Mouse (Mus musculus): ENCODE measurements around the gene Cnih4.

Cnih4 gene

DNA sequence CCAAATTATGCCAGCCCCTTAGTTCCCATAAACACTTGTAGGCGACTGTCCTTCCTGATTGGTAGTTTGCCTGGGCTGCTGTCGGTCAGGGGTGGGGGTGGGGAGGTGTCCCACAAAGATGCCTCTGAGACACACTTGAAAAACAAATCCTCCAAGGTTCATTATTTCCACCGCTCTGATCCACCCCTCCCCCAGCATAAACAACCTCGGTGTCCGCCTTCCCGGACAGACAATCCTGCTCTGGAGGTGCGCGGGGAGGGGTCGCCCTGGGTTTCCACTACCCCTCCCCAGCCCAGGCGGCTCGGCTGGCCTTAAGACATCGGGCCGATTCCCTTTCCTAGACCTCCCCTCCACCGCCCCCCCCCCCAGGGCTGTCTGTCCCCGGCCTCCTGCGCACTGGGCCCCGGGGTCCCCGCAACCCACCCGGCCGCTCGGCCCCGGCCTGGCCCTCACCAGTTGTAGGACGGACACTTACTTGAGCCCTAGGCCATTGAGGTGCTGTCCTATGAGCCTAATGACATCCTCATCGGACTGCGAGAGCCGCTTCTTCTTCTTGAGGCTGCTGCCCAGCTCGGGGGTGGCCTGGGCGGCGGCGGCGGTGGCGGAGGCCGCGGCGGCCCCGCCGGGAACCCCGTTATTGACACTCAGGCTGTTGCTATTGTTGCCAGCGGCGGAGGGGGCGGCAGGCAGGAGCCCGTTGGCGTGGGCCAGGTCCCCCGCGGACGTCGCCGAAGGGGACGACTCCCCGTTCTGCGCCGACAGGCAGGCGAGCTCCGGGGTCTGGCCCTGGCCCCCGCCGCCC lies 66.3 kb downstream of the Cnih4 start:
- in situ Hi-C loops (cut with MboI; ENCODE audit: low sequenced_read_pairs), result no loop called here

DNA sequence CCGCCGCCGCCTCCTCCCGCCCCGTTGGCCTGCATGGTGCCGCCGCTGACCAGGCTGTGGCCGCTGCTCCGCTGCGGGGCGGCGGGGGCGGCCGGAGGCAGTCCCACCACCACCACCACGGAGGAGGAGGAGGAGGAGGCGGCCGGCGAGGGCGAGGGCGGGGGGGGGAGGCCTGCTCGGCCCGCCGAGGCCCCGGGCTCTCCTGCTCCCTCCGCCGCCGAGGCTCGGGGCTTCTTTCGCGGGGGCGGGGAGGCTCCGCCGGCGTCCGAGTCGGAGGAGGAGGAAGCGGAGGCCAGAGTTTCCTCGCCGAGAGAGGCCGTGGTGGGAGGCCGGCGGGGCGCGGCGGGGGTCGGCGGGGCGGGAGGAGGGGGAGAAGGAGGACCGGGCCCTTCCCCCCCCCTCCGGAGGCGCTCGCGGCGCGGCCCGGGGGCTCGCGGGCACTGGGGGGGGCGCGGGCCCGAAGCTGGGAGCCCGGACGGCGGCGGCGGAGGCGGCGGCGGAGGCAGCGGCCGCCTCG lies 67.0 kb downstream of the Cnih4 start:
- in situ Hi-C loops (cut with MboI; ENCODE audit: low sequenced_read_pairs), result no loop called here

DNA sequence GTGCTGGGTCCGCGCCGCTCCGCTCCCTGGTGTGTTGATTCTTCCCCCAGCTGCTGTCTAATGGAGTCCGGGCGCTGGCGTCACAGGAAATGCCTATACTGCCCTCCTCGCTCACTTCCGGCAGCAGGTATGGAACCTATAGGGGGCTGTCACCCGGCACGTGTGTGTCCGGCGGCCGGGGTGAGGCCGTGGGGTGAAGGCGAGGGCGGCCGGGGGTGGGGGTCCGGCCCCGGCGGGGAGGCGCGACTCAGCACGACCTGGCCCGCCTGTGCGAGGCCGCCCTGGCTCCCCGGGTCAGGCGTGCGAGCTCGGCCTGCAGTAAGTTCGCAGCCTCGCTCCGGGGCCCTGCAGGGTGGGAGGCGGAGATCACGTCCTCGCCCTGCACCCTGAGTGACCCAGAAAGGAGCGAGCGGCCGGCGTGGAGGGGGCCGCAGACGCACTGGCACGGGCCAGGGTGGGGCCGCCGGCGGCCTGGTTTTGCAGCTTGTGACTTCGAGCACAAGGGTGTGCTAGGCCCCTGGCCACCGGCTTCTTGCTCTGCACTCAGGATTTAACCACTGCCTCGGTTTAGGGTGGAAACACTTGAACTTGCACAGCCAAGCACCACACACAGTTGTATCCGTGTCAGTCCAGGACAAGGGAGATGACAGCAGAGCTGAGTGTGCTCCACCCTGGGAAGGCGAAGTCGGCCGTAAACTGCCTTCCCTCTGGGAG lies 67.6 kb downstream of the Cnih4 start, which contains the start of gene Wdr26:
Gene Wdr26, minus strand, starts transcription at position 82 of the 714 bp plus-strand sequence.
- in situ Hi-C loops (cut with MboI; ENCODE audit: low sequenced_read_pairs), result no loop called here

DNA sequence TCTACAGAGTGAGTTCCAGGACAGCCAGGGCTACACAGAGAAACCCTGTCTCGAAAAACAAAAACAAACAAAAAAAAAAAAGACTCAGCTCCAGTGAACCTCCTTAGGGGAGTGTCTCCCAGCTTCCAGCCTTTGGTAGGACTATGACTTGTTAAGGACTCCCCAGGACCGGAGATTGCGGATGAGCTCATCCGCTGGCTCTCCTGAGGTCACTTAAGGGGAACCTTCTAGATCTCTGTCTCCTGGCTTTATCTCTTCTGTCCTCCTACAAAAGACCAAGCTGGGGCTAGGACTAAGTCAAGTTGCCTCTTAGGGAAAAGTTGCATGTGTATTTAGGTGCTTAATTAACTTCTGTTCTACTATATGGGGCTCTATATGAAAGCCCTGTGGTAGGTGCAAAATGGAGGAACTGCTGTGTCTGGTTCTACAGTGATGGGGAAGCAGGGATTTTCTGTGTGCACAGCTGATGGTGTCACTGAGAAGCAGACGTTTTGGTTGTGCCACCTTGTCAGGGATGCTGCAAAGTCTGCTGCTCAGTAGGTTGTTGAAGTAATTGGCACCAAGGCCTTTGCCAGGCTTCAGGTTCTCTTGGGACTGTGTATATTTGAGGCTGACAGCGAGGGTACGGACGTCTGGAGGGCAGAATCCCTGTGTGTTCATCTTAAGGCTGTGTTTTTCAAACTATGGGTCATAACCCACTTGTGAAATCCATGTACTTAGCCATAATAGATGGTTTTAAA lies 70.0 kb downstream of the Cnih4 start:
- in situ Hi-C loops (cut with MboI; ENCODE audit: low sequenced_read_pairs), result no loop called here

DNA sequence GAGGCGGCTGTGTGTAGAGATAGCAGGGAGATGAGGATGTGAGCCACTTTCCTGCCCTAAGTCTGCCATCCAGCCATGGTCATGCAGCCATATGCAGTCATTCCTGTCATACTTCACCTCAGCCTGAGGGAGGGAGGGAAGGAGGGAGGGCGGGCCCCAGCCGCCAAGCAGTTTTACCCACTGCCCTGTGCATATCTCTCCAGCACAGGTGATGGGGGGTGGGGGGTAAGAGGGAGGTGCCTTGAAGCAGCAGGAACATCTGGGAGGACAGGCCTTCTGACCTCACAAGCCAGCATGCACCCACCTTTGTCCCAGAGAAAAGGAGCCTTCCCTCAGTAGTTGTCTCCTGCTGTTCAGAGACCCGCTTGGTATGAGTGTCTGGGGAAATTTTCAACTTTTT lies 71.8 kb downstream of the Cnih4 start:
- in situ Hi-C loops (cut with MboI; ENCODE audit: low sequenced_read_pairs), result no loop called here

Measured in CH12F3 (cell line).